Mouse (Mus musculus) monocyte, adult 2 months (primary cell): Measurements from ENCODE around the gene Ano9.
A peak's percentile ranks its signal among the peaks of the same experiment; 100 is the strongest.

Source experiments
- DNase-seq, 2 experiments: peaks; one replicate each; pipeline ENCODE4 v3.0.0; 2022; ENCODE audit warnings: low spot score in 2 of 2, low read depth in 1 of 2

Gene Ano9

DNA sequence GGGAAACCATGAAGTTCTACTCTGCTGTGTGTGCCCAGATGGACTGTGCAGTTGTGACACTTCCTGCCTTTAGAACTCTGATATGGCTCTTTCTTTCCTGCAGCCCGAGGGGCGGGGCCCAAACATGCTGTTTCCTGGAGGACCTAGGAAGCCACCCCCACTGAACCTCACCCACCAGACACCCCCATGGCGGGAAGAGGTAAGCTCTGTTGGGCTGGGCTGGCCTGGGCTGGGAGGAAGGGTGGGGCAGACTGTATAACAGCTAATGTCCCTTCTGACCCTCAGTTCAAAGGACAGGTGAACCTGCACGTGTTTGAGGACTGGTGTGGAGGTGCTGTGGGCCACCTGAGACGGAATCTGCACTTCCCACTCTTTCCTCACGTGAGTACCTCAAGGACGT lies 53.4 kb downstream of the Ano9 start:
- no peak for DNase-seq

DNA sequence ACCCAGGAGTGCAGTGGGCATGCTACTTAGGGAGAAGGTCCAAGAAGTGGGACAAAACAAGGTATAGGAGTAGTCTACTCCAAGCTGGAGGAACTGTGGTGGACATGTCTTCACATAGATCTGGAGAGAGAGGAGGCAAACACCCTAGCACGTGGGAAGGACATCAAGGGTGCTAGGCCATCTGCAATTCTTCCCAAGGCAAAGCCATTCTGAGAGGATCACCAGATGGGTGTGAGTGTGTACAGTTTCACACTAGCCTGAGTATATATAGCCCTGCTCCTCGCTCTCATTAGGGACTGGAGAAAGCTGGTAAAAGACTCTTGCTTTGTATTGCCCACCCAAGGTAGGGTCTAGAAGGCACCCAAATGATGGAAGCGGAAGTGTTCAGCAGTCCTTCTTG lies 54.3 kb downstream of the Ano9 start:
- DNase-seq: no peak

DNA sequence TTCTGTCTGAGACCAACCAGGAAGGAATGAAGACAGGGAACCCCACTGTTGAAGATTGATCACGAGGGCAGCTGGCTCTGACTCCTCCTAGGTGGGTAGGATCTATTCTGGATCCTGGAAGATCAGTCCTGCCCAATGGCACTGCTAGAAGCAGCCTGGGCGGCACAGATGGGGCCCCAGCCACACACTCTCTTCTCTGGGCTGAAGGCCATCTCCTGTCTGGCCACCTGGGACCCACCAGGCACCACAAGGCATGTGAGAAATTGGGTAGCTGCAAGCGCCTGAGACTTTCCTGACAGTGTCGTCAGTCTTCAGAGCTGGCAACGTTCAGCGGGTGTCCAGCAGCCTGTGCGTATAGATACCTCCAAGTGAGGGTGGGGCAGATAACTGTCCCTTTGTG lies 55.1 kb downstream of the Ano9 start:
- DNase-seq: no peak

DNA sequence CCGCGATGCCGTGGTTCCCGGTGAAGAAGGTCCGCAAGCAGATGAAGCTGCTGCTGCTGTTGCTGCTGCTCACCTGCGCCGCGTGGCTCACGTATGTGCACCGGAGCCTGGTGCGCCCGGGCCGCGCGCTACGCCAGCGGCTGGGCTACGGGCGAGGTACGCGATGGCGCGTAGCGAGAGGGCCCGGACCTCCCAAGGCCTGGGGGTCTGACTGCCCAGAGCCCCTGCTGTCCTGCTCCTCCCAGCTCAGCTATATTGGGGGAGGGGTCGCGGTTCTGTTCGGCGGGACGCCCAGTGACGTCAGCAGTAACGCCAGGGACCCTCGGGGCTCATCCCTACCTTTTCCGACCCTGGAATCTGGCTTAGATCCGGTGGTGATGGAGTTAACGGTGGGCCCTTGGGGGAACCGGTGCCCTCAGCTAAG lies 56.3 kb downstream of the Ano9 start:
- DNase-seq: no peak

DNA sequence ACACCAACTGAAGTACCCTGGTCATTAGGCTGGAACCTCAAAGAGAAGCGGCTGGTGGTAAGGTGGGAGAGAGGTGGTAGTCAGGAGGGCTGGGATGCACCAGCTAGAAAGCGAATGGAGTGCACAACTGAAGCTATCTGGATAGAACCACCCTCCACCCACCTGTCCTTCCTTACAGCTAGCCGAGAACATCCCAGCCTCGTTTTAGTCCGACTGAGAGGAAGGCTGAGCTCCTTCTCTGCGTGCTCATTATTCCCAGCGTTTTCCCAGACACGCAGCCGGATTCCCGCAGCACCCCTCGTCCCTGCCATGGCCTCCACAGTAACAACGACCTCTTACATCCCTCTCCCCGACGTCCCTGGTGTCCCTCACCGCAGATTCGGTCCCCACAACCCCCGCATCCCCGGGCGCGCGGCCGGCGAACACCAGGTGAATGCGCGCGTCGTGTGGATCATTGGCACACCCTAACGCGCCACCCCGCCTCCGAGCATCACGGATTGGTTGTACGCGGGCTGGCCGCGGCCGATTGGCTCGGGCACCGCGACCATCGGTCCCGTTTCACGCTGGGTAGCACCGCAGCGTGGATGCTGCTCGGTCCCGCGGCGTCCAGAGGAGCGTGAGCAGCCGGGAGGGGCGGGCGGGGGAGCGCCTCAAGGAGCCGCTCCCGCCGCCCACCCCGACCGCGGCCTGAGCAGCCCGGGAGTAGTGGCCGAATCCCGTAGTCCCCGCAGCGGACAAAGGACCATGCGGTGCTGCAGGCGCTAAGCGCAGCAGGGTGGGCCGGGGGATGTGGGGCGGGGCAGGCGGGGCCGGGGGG lies 57.0 kb downstream of the Ano9 start, which contains the start of gene B4galnt4:
TSS of gene B4galnt4 (plus strand) at position 679 of the 817 bp plus-strand sequence.
- no peak for DNase-seq

DNA sequence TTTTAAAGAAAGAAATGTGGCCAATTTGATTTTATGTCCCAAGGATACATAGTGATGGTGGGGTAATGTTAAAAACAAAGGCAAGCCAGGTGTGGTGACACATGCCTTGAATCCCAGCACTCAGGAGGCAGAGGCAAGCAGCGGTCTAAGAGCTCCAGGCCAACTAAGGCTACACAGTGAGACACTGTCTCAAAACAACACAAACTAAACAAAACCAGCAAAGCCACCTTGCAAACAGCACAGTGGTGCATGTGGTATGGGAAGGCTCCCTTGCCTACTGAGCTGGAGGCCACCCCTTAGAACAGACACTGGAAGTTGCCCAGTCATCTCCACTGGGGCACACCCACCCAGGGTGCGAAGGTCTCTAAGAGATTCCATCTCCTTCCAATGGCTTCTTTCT lies 57.7 kb downstream of the Ano9 start:
- no peak for DNase-seq

DNA sequence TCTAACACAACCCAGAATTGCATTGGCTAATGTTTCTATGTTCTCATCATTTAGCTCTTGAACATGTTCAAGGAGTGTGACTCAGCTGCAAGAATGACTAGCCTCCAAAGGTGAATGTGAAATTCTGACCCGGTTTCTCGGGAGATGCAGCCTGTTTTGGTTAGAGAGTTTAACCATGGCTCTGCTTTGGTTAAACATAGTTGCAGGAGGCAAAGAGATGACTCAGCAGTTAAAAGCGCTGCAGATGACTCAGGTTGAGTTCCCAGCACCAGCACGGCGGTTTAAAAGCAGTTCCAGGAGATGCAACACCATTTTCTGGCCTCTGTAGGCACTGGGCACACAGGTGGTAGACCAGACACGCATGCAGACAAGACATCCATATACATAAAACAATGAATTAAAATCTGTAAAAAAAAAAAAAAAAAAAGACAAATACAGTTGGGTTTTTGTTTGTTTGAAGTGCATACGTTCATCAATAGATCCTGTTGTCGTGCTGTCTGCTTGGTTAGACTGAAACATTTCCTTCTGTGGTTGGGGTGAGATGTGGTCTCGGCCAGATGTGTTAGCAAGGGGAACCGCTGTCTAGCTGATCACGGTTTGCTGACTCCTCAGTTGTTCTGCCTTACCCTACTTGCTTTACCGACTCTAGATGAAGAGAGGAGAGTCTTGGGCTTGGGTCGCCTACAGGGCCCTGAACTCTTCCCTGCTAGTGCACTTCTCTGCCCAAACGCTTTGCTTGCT lies 58.8 kb downstream of the Ano9 start:
- no peak for DNase-seq

DNA sequence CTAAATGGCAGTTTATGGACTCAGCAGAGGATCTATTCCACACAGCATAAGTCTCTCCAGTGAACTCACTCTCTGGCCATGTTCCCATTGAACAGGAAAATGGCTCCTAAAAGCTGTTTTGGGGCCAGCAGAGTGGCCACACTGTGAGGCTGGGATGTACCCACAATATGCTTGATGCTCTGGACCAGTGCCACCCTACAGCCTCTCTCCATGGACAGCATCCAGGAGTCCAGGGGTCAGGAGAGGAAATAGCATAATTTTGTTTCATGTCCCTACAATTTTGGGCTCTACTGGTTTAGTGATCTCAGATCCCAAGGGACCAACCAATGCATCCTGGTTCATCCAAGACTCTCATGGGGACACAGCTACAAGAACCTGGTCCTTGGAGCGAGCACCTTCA lies 60.1 kb downstream of the Ano9 start:
- DNase-seq: no peak

DNA sequence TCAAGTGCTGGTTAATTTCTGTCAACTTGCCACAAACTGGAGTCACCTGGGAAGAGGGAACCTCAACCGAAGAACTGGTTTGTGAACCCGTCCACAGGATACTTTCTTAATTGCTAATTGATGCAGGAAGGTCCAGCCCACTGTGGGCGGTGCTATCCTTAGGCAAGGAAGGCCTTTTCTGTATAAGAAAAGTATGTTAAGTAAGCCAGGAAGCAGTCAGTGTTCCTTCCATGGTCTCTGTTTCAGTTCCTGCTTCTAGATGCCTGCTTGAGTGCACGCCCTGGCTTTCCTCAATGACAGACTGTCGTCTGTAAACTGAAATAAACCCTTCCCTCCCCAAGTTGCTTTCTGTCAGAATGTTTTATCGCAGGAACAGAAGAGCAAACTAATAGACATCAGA lies 60.6 kb downstream of the Ano9 start:
- peak in 1 of 2 experiments; percentile 42 for DNase-seq

DNA sequence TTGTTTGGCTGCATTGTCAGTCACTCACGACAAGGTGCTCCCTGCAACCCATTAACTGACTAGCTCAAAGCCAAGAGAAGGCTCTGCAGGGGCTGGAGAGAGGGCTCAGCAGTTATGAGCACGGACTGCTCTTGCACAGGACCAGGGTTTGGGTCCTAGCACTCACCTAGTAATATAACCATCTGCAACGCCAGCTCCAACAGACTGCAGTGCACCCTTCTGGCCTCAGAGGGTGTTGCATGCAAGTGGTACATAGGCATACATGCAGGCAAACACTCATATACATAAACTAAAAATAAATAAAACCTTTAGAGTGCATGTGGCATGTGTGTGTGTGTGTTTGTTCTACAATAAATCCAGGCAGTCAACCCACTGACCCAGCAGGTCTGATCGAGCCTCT lies 61.8 kb downstream of the Ano9 start:
- DNase-seq: no peak

DNA sequence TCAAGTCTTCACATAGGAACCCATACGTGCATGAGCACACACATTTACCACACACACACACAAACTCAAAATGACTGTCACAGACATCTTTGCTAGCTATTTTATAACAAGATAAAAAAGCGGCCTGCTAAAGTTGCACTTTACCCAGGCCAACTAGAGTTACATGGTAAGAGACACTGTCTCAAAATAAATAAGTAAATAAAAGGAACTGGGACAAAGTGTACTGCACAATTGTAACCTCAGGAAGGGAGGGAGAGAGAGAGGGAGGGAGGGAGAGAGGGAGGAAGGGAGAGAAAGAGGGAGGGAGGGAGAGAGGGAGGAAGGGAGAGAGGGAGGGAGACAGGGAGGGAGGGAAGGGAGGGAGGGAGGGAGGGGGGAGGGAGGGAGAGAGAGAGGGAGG lies 65.2 kb downstream of the Ano9 start:
- no peak for DNase-seq

DNA sequence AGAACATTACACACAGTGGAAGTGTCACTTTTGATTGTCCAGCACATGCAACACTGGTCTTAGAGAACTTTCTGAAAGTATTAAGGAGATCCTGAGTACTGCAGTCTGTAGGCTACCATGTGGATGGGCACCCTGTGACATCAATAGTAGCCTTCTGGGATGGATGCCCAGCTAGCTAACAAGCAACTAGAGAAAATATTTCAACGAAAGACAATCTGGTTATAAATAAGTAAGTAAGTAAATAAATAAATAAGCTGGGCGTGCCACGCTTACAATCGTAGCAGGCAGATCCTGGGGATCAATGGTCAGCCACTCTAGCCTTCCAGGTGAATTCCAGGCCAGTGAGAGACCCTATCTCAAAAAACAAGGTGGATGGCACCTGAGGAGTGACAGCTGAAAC lies 65.6 kb downstream of the Ano9 start:
- DNase-seq: no peak
